Mouse (Mus musculus) erythroblast, embryonic 14.5 days (primary cell): ENCODE measurements around the gene Sat2.

Experiments
- GATA1 ChIP-seq: IDR thresholded peaks from 2 replicates; pipeline ENCODE4 v1.6.1; 2012; ENCODE audit warnings: low read length, inconsistent platforms, mixed read lengths
- TAL1 ChIP-seq: IDR thresholded peaks from 3 replicates; pipeline ENCODE4 v1.6.1; 2012; ENCODE audit warnings: low read length, inconsistent platforms, mixed read lengths

DNA sequence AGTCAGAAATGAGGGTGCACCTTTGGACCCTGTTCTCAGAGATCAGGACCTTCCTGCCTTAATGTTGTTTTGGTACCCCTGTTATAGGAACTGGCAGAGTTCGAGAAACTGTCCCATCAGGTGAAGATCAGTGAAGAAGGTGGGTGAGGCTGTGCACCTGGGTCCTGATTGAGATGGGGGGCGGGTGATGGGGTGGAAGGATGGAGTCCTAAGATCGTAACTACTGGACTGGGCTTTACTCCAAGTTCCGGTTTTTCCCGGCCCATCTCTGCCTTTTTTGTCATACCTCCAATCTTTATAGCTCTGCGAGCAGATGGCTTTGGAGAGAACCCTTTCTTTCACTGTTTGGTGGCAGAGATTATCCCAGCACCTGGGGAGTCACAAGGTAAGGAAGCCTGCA lies 582 bp downstream of the Sat2 start:
- TF ChIP-seq GATA1 (no peak), TAL1 (no peak)
